Mouse (Mus musculus): ENCODE data around the gene Phykpl. TPM values are rescaled to one million over a fixed set of nuclear protein-coding genes. Genes with fewer than 3 reads are reported as not detected.

The Phykpl gene
- polyA plus RNA-seq, 1 experiment from 2014 or later, result 13.5 TPM

GRCm38 (mm10) chr11:51653736-51654135, 69.2 kb downstream of the Phykpl start:
- H3K27me3 ChIP-seq (ENCODE audit: insufficient read depth, poor library complexity, severe bottlenecking), result peaks cover 29% of the 10 kb centered on the region
- H3K27ac ChIP-seq, result no peak overlapping the region
- H3K9me3 ChIP-seq, result 0 out of 2 replicates have a peak, but pooled peaks cover 2% of the 10 kb centered on the region
- peaks cover 32% of the 10 kb centered on the region for H3K4me1 ChIP-seq (replicated peaks)
- no peaks in the 10 kb centered on the region for H3K36me3 ChIP-seq
- WGBS, result 91% methylated on average over 6 of the region's 6 CpGs
- H3K4me3 ChIP-seq, result no peak overlapping the region
- no peak for DNase-seq (ENCODE audit: low spot score)

Other genes with a start within 250 kb of the Phykpl start
- 607 and 630 TPM in 2 replicates for gene Hnrnpab, start 22.1 kb downstream of the Phykpl start, polyA plus RNA-seq (2016; fragmentation: Nextera tagmentation; extraction: Ambion mirVana)
- gene Nhp2, start 35.0 kb downstream of the Phykpl start, polyA plus RNA-seq (2016; fragmentation: Nextera tagmentation; extraction: Ambion mirVana), result 209 and 250 TPM in 2 replicates
- 38.9 and 45.6 TPM in 2 replicates for gene Rmnd5b, start 51.1 kb downstream of the Phykpl start, polyA plus RNA-seq (2016; fragmentation: Nextera tagmentation; extraction: Ambion mirVana)
- gene N4bp3, start 66.1 kb downstream of the Phykpl start, polyA plus RNA-seq (2016; fragmentation: Nextera tagmentation; extraction: Ambion mirVana), result 18.3 and 19.5 TPM in 2 replicates
- gene D930048N14Rik, start 66.2 kb downstream of the Phykpl start, polyA plus RNA-seq (2016; fragmentation: Nextera tagmentation; extraction: Ambion mirVana), result 0.82 and 1.3 TPM in 2 replicates
- 84.3 and 91.5 TPM in 2 replicates for gene 0610009B22Rik, start 104.1 kb downstream of the Phykpl start, polyA plus RNA-seq (2016; fragmentation: Nextera tagmentation; extraction: Ambion mirVana)
- 12.5 and 13.3 TPM in 2 replicates for gene Sec24a, start 178.9 kb downstream of the Phykpl start, polyA plus RNA-seq (2016; fragmentation: Nextera tagmentation; extraction: Ambion mirVana)
- gene Sar1b, start 178.9 kb downstream of the Phykpl start, polyA plus RNA-seq (2016; fragmentation: Nextera tagmentation; extraction: Ambion mirVana), result 117 and 135 TPM in 2 replicates